Mouse (Mus musculus): ENCODE results near the gene Gjb3.

GRCm38 (mm10) chr4:127374645-127375044 lies 44.0 kb upstream of the Gjb3 start:
- TF ChIP-seq CTCF (IDR thresholded peaks at IDR 0.05; ENCODE audit: low read depth) (no peak), EP300 (IDR thresholded peaks at IDR 0.05; ENCODE audit: low read depth) (no peak)
